Mouse (Mus musculus) hindbrain, embryonic 10.5 days (tissue): ENCODE data around the gene Cntn1. TPM values are rescaled to one million over a fixed set of nuclear protein-coding genes. Genes with fewer than 3 reads are reported as not detected.
A peak's percentile ranks its signal among the peaks of the same experiment; 100 is the strongest.

Source experiments
- DNase-seq: peaks from one replicate; pipeline ENCODE4 v3.0.0-alpha.2; 2017; ENCODE audit warnings: low spot score
- H3K27ac ChIP-seq: fragments of 300-500 bp; sonication (generic); 2 replicates; pipeline ENCODE4 v1.5.1; 2016; ENCODE audit warnings: mild to moderate bottlenecking, moderate library complexity
- H3K27me3 ChIP-seq: fragments of 300-500 bp; sonication (generic); 2 replicates; pipeline ENCODE4 v1.6.1; 2016; ENCODE audit warnings: mild to moderate bottlenecking; ENCODE audit not compliant: poor library complexity, insufficient read depth, severe bottlenecking
- H3K36me3 ChIP-seq: fragments of 300-500 bp; sonication (generic); 2 replicates; pipeline ENCODE4 v1.6.1; 2016; ENCODE audit warnings: mild to moderate bottlenecking, moderate library complexity
- H3K4me1 ChIP-seq: fragments of 300-500 bp; sonication (generic); replicated peaks from 2 replicates; pipeline ENCODE4 v1.6.1; 2016; ENCODE audit warnings: mild to moderate bottlenecking
- H3K4me3 ChIP-seq: fragments of 300-500 bp; sonication (generic); 2 replicates; pipeline ENCODE4 v1.5.1; 2016; ENCODE audit warnings: mild to moderate bottlenecking, moderate library complexity
- H3K9me3 ChIP-seq: fragments of 300-500 bp; sonication (generic); 2 replicates; pipeline ENCODE4 v1.6.1; 2016; ENCODE audit warnings: mild to moderate bottlenecking, moderate library complexity
- WGBS: fragments of 180-500 bp; shearing (Covaris S2); methylation state at CpG from one replicate; pipeline ENCODE4 v1.1.7; 2016; 5-methylcytosine and 5-hydroxymethylcytosine counted together
- polyA plus RNA-seq: library from polyadenylated mRNA; unstranded; fragments of >200 nt; fragmentation: Nextera tagmentation; extraction: Ambion mirVana; gene quantifications from 2 replicates; pipeline ENCODE4 v1.2.1, GENCODE M21; 2016

Cntn1 gene
- polyA plus RNA-seq, 1 experiment from 2014 or later, result 4.4 TPM

DNA sequence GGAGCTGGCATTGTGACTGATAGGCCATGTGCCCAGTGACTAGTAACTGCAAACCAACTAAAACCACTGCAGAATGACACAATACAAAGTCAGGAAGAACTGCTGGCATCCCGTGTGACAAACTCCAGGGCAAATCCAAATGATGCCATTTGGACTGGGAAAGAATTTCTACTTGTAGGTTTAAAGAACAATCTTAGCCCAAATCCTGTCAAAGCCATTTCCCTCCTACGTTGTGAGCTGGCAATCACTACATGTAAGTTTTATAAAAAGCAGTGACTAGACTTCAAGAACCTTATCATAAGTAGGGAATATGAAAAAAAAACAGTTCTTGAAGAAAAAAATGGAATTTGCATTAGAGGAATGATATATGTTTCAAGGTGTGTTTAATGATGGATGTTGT, 170.5 kb downstream of the Cntn1 start:
- H3K4me1 ChIP-seq, result no peaks in the 10 kb centered on the region
- no peaks in the 10 kb centered on the region for H3K36me3 ChIP-seq
- no peak for DNase-seq
- no peak overlapping the region for H3K27ac ChIP-seq
- H3K27me3 ChIP-seq, result no peaks in the 10 kb centered on the region
- H3K4me3 ChIP-seq, result no peak overlapping the region
- H3K9me3 ChIP-seq, result no peaks in the 10 kb centered on the region
- WGBS, result 76% methylated on average over 2 of the region's 2 CpGs

GRCm38 (mm10) chr15:92231386-92231785, 180.4 kb downstream of the Cntn1 start:
- Histone ChIP-seq H3K36me3 (no peaks in the 10 kb centered on the region), H3K4me1 (no peaks in the 10 kb centered on the region), H3K27me3 (no peaks in the 10 kb centered on the region), H3K4me3 (no peak overlapping the region), H3K27ac (no peak overlapping the region), H3K9me3 (no peaks in the 10 kb centered on the region)
- no peak for DNase-seq
- WGBS, result 24% methylated on average over 7 of the region's 7 CpGs

GRCm38 (mm10) chr15:92235836-92236235, 184.9 kb downstream of the Cntn1 start:
- Histone ChIP-seq H3K27me3 (no peaks in the 10 kb centered on the region), H3K4me3 (no peak overlapping the region), H3K4me1 (no peaks in the 10 kb centered on the region), H3K9me3 (no peaks in the 10 kb centered on the region), H3K36me3 (no peaks in the 10 kb centered on the region), H3K27ac (no peak overlapping the region)
- WGBS, result 80% methylated on average over 6 of the region's 6 CpGs
- DNase-seq, result no peak

- Histone ChIP-seq H3K36me3 (no peaks in the 10 kb centered on the region), H3K9me3 (no peaks in the 10 kb centered on the region), H3K27ac (no peak overlapping the region), H3K27me3 (no peaks in the 10 kb centered on the region), H3K4me3 (no peak overlapping the region), H3K4me1 (no peaks in the 10 kb centered on the region; the same call in 1 of the 2 replicates)
- WGBS, result 38% methylated on average over 7 of the region's 7 CpGs
- DNase-seq, result peak; percentile 42
Measured at GRCm38 (mm10) chr15:92264980-92265707, 214.2 kb downstream of the Cntn1 start.

GRCm38 (mm10) chr15:92268341-92268740, 217.4 kb downstream of the Cntn1 start:
- Histone ChIP-seq H3K36me3 (no peaks in the 10 kb centered on the region), H3K27me3 (no peaks in the 10 kb centered on the region), H3K4me1 (no peaks in the 10 kb centered on the region; the same call in 1 of the 2 replicates), H3K4me3 (no peak overlapping the region), H3K27ac (no peak overlapping the region), H3K9me3 (no peaks in the 10 kb centered on the region)
- no peak for DNase-seq
- 25% methylated on average over 3 of the region's 3 CpGs for WGBS

- no peaks in the 10 kb centered on the region for H3K9me3 ChIP-seq
- H3K27ac ChIP-seq, result no peak overlapping the region
- no peaks in the 10 kb centered on the region for H3K27me3 ChIP-seq
- 82% methylated on average over 18 of the region's 18 CpGs for WGBS
- H3K36me3 ChIP-seq, result no peaks in the 10 kb centered on the region
- no peaks in the 10 kb centered on the region; the same call in 1 of the 2 replicates for H3K4me1 ChIP-seq
- DNase-seq, result no peak
- H3K4me3 ChIP-seq, result no peak overlapping the region
Measured at GRCm38 (mm10) chr15:92268741-92269322, 217.9 kb downstream of the Cntn1 start.

DNA sequence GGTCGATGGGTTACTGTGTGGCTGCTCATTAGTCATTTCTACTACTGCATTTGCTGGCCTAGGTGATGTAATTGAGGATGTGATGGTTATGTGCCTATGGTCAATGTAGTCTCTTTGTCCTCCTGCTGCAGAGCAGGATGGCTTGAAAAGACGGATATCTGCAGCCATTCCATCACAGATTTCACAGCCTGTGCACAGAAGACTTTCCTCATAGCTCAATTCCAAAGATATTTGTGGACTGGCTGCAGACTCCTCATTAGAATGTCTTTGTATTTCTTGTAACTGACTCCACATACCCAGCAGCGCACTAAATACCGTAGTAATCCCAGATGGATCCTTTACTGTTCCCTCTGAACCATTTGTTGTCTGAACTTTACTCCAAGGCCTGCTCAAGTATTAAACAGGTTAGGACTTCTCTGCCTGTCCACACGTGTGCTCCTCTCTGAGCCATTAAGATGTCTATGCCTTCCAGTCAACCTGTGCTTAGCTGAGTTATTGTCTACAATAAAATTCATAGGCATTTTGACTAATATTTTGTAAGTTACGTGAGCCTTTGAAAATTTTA, 220.9 kb downstream of the Cntn1 start:
- Histone ChIP-seq H3K9me3 (no peaks in the 10 kb centered on the region), H3K4me3 (no peak overlapping the region), H3K27ac (no peak overlapping the region), H3K36me3 (no peaks in the 10 kb centered on the region), H3K27me3 (no peaks in the 10 kb centered on the region), H3K4me1 (no peaks in the 10 kb centered on the region)
- 82% methylated on average over 6 of the region's 6 CpGs for WGBS
- DNase-seq, result no peak

DNA sequence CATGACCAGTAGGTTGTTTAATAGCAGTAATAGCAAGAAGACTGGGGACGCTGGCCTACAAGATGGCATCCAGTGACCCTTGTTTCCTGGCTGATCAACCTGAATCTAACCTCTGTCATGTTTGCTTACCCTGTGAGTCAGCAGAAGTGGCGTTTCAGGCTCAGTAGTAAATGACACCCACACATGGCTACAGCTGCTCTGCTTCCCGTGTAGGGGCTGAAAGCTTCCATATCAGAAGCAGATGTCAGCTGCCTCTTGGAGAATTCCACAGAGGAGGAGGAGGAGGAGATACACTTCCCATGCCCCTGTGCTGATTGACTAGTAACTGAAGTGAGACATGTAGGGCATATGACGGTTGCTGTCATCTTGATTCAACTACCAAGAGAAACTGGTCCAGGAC, 225.9 kb downstream of the Cntn1 start:
- no peaks in the 10 kb centered on the region for H3K4me1 ChIP-seq
- peak; percentile 27 for DNase-seq
- no peaks in the 10 kb centered on the region for H3K9me3 ChIP-seq
- no peaks in the 10 kb centered on the region for H3K36me3 ChIP-seq
- 59% methylated on average over 4 of the region's 4 CpGs for WGBS
- H3K27me3 ChIP-seq, result no peaks in the 10 kb centered on the region
- no peak overlapping the region for H3K4me3 ChIP-seq
- no peak overlapping the region for H3K27ac ChIP-seq

DNA sequence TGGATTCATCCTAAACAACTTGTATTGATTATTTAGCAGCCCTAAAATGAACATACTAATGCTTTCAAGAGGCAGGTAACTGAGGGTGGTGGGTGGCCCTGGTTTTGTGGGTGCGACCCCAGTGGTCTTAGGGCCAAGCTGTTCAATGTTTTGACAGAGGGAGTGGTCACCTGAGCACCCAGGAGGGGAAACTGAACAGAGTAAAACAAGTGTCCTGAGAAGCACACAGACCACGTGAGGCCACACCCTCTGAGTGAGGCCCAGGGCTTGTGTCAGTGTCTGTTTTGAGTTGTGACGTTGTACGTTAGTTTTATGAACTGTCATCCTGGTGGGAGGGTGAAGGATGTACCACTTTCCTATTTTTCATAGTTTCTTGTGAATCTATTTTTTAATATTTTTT, 227.0 kb downstream of the Cntn1 start:
- Histone ChIP-seq H3K27me3 (no peaks in the 10 kb centered on the region), H3K36me3 (no peaks in the 10 kb centered on the region), H3K4me1 (no peaks in the 10 kb centered on the region), H3K4me3 (no peak overlapping the region), H3K9me3 (no peaks in the 10 kb centered on the region), H3K27ac (no peak overlapping the region)
- no peak for DNase-seq
- 82% methylated on average over 4 of the region's 4 CpGs for WGBS

GRCm38 (mm10) chr15:92280966-92281365, 230.0 kb downstream of the Cntn1 start:
- no peaks in the 10 kb centered on the region for H3K4me1 ChIP-seq

DNA sequence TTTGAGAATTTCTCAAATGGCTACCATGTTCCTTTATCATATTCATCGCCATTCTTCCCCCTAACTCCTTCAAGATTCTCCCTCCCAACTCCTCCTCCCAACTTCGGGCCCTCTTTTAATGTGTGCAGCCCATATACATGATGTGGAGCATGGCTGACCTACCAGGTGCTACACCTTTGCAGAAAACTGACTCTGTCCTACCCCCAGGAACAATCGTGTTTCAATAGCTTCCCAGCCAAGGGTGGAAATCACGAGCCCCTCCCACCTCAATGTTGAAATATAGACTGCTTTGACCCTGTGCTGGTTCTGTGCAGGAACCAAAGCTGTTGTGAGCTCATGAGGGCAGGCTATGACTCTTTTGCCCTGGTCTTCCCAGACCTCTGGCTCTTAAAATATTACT, 236.7 kb downstream of the Cntn1 start:
- peaks cover 6% of the 10 kb centered on the region; the same call in 1 of the 2 replicates for H3K4me1 ChIP-seq
- DNase-seq, result no peak
- H3K4me3 ChIP-seq, result no peak overlapping the region
- 84% methylated on average over 4 of the region's 4 CpGs for WGBS
- H3K36me3 ChIP-seq, result no peaks in the 10 kb centered on the region
- H3K27me3 ChIP-seq, result no peaks in the 10 kb centered on the region
- no peak overlapping the region for H3K27ac ChIP-seq
- no peaks in the 10 kb centered on the region for H3K9me3 ChIP-seq

More at GRCm38 (mm10) chr15:92280966-92281365, 230.0 kb downstream of the Cntn1 start:
- H3K27ac ChIP-seq, result no peak overlapping the region
- H3K9me3 ChIP-seq, result no peaks in the 10 kb centered on the region
- H3K36me3 ChIP-seq, result no peaks in the 10 kb centered on the region
- no peak for DNase-seq
- H3K27me3 ChIP-seq, result no peaks in the 10 kb centered on the region
- H3K4me3 ChIP-seq, result no peak overlapping the region
- 82% methylated on average over 6 of the region's 6 CpGs for WGBS

DNA sequence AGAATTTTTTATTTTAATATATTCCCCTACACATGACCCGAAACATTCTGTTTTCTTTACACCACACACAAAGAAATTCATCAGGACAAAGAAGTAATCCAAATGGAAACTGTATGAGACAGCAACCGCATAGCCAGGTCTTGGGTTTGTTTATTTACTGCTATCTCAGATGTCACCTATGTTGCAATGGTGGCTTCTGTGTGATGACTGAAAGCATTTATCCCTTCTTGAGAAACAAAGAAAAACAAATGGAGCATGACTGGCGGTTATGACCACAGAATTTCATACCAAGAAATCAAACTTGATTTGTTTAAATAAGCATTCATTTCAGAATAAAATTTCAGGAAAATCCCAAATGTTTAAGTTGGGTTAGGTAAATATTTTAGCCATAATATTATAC, 245.5 kb downstream of the Cntn1 start:
- no peak for DNase-seq
- Histone ChIP-seq H3K27ac (no peak overlapping the region), H3K4me3 (no peak overlapping the region), H3K27me3 (no peaks in the 10 kb centered on the region), H3K36me3 (no peaks in the 10 kb centered on the region), H3K4me1 (no peaks in the 10 kb centered on the region), H3K9me3 (no peaks in the 10 kb centered on the region)
- 89% methylated on average over 3 of the region's 3 CpGs for WGBS

- Histone ChIP-seq H3K27ac (no peak overlapping the region), H3K36me3 (no peaks in the 10 kb centered on the region), H3K4me1 (no peaks in the 10 kb centered on the region), H3K9me3 (no peaks in the 10 kb centered on the region), H3K4me3 (no peak overlapping the region), H3K27me3 (no peaks in the 10 kb centered on the region)
- DNase-seq, result no peak
- 88% methylated on average over 6 of the region's 6 CpGs for WGBS
Measured at GRCm38 (mm10) chr15:92302796-92303195, 251.8 kb downstream of the Cntn1 start.
